Mouse (Mus musculus) limb, embryonic 15.5 days (tissue): ENCODE data around the gene Srsf6. TPM values are rescaled to one million over a fixed set of nuclear protein-coding genes. Genes with fewer than 3 reads are reported as not detected.
A peak's percentile ranks its signal among the peaks of the same experiment; 100 is the strongest.
"Not testable (repeated sequence)": the region's sequence is repeated elsewhere in the genome, so short reads cannot be mapped to it uniquely, and the experiment has no call there.

ENCODE experiments used
- ATAC-seq: fragments of 200-750 bp; cut with Nextera tagmentation; 2 replicates; pipeline ENCODE4 v1.8.0; 2017; ENCODE audit warnings: low read depth, moderate TSS enrichment; ENCODE audit not compliant: insufficient number of reproducible peaks, low FRiP score, low TSS enrichment
- H3K27ac ChIP-seq: fragments of 300-500 bp; sonication (generic); 2 replicates; pipeline ENCODE4 v1.5.1; 2015; ENCODE audit warnings: moderate library complexity, mild to moderate bottlenecking, inconsistent platforms
- H3K27me3 ChIP-seq: fragments of 300-500 bp; sonication (generic); 2 replicates; pipeline ENCODE4 v1.6.1; 2015; ENCODE audit warnings: inconsistent platforms
- H3K36me3 ChIP-seq: fragments of 300-500 bp; sonication (generic); 2 replicates; pipeline ENCODE4 v1.6.1; 2015; ENCODE audit warnings: inconsistent platforms
- H3K4me1 ChIP-seq: fragments of 300-500 bp; sonication (generic); 2 replicates; pipeline ENCODE4 v1.6.1; 2015; ENCODE audit warnings: inconsistent platforms
- H3K4me2 ChIP-seq: fragments of 300-500 bp; sonication (generic); 2 replicates; pipeline ENCODE4 v1.6.1; 2015; ENCODE audit warnings: mild to moderate bottlenecking, inconsistent platforms
- H3K4me3 ChIP-seq: fragments of 300-500 bp; sonication (generic); 2 replicates; pipeline ENCODE4 v1.5.1; 2015; ENCODE audit warnings: mild to moderate bottlenecking, inconsistent platforms
- H3K9ac ChIP-seq: fragments of 300-500 bp; sonication (generic); 2 replicates; pipeline ENCODE4 v1.6.1; 2015; ENCODE audit warnings: inconsistent platforms
- H3K9me3 ChIP-seq: fragments of 300-500 bp; sonication (generic); 2 replicates; pipeline ENCODE4 v1.6.1; 2016; ENCODE audit warnings: inconsistent platforms
- WGBS: fragments of 180-500 bp; shearing (Covaris S2); methylation state at CpG from one replicate; pipeline ENCODE4 v1.1.7; 2015; 5-methylcytosine and 5-hydroxymethylcytosine counted together
- polyA plus RNA-seq: library from polyadenylated mRNA; unstranded; fragments of >200 nt; fragmentation: Nextera tagmentation; extraction: Ambion mirVana; gene quantifications from 2 replicates; pipeline ENCODE4 v1.2.1, GENCODE M21; 2015

The Srsf6 gene
- 179 and 186 TPM in 2 replicates for polyA plus RNA-seq

DNA sequence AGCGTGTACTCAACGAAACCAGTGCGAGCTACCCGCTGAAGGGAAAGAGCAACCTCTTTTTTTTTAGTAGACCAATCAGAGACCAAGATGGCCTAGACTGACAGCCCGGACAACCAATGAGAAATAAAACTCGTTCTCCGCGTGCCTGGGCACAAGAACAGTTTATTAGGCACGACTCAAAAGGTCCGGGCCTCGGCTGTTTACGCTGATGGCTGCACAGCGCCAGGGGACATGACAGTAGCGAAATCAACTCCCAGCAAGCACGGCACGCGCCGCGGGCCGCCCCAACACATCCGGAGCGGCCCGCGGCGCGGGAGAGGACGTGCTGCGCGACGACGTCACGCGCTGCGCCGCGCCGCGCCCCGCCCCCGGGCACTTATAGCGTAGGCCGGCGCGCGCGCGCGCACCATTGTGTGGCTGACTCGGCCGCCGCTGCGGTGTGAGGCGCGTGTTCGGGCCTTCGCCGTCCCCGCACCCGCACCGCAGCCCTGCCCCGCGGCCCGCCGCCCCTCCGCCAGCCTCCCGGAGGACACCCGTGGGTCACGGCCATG lies at the start of gene Srsf6:
Gene Srsf6 (plus strand): TSS at position 406 of the 551 bp plus-strand sequence.
- Histone ChIP-seq H3K36me3 (peaks cover 27% of the 10 kb centered on the region), H3K27ac (peak within 1 kb of the TSS; percentile 98), H3K4me3 (peak within 1 kb of the TSS; percentile 94), H3K27me3 (no peaks in the 10 kb centered on the region), H3K9me3 (no peaks in the 10 kb centered on the region), H3K9ac (peak within 1 kb of the TSS; percentile 100), H3K4me1 (peaks cover 12% of the 10 kb centered on the region), H3K4me2 (peak within 1 kb of the TSS; percentile 68)
- peak; percentile 92 for ATAC-seq
- under 1% methylated on average over 65 of the region's 68 CpGs for WGBS

DNA sequence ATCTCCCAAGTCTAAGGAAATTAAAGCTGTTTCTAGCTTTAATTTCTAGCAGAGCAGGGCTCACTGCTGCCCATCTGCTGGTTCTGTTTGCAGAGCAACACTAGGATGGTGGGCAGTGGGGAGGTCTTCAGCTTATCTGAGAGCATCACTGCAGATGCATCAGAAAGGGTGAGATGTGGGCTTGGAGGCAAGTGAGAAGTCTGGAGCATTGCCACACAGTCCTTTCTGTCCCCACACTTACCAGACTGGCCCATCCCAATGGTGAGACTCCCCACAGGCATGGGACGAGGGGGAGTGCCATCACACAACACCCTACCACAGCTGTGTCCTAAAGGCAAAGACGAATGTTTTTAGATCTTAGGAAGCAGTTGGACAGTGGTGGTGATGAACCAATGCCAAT lies 47.2 kb upstream of the Srsf6 start:
- Histone ChIP-seq H3K27ac (no peak overlapping the region), H3K4me2 (no peak overlapping the region), H3K9me3 (no peaks in the 10 kb centered on the region), H3K27me3 (no peaks in the 10 kb centered on the region), H3K4me3 (no peak overlapping the region), H3K9ac (no peak overlapping the region), H3K4me1 (no peaks in the 10 kb centered on the region), H3K36me3 (no peaks in the 10 kb centered on the region)
- ATAC-seq, result no peak
- 59% methylated on average over 2 of the region's 2 CpGs for WGBS

DNA sequence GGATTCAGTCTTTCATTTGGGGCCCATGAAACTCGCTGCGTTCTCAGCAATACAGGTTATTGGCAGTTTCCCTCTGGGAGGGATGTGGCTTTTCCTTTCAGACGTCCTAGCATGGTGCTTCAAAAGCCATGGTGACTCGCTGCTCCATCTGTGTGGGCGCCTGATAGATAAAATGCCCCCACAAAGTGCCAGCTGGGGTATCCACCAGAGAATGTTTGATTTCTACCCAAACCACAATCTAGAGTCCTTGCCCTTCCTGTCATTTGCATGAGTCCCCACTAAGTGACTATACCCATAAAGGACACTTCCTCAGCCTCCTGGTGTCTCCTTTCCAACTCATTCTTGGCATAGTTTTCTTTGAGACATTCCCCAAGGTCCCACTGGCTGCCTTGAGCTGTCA lies 44.2 kb upstream of the Srsf6 start:
- Histone ChIP-seq H3K27me3 (no peaks in the 10 kb centered on the region), H3K4me2 (no peak overlapping the region), H3K4me3 (no peak overlapping the region), H3K36me3 (no peaks in the 10 kb centered on the region), H3K27ac (no peak overlapping the region), H3K9me3 (no peaks in the 10 kb centered on the region), H3K4me1 (no peaks in the 10 kb centered on the region), H3K9ac (no peak overlapping the region)
- WGBS, result 65% methylated on average over 5 of the region's 5 CpGs
- ATAC-seq, result no peak

DNA sequence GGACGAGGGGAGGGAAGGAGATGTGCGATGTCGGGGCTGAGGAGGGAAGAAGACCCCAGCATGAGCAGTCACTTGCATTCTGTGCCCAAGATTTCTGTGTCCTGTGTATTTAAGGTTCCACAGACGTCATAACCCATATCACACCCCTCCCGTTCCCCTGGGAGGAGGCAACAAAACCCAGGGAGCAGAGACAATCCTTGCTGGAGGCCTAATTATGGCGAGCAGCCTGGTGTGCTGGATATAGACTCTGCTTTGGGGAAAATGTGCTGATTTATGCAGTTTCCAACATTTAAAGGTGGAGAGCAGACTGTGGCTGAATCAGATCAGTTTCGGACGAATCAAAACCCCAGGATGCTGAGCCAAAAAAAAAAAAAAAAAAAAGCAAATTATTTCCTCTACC lies 42.7 kb upstream of the Srsf6 start:
- no peaks in the 10 kb centered on the region for H3K4me1 ChIP-seq
- no peaks in the 10 kb centered on the region for H3K27me3 ChIP-seq
- H3K4me3 ChIP-seq, result no peak overlapping the region
- no peak overlapping the region for H3K9ac ChIP-seq
- ATAC-seq, result no peak
- WGBS, result 70% methylated on average over 8 of the region's 8 CpGs
- H3K36me3 ChIP-seq, result no peaks in the 10 kb centered on the region
- no peaks in the 10 kb centered on the region for H3K9me3 ChIP-seq
- H3K4me2 ChIP-seq, result no peak overlapping the region
- no peak overlapping the region for H3K27ac ChIP-seq

DNA sequence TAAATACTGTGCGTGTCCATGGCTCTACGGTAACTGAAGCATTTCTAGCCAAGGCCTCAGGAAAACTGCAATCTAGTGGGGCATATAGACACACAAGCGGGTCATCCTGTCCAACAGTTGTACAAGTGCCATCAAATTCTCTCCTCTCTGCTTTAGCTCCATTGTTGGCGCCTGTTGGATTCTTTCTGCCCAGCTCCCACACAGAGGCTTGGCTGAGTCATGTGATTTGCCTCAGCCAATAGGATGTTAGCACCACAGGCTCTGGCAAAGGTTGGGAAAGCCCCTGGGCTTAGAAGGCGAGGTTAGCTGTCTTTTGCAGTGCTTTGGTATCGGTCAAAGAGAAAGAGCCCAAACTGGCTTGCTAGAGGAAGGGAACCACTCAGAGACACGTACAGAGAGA lies 42.1 kb upstream of the Srsf6 start:
- Histone ChIP-seq H3K4me2 (no peak overlapping the region), H3K9me3 (no peaks in the 10 kb centered on the region), H3K27me3 (no peaks in the 10 kb centered on the region), H3K4me3 (no peak overlapping the region), H3K27ac (no peak overlapping the region), H3K9ac (no peak overlapping the region), H3K4me1 (no peaks in the 10 kb centered on the region), H3K36me3 (no peaks in the 10 kb centered on the region)
- no peak for ATAC-seq
- WGBS, result 71% methylated on average over 7 of the region's 7 CpGs

DNA sequence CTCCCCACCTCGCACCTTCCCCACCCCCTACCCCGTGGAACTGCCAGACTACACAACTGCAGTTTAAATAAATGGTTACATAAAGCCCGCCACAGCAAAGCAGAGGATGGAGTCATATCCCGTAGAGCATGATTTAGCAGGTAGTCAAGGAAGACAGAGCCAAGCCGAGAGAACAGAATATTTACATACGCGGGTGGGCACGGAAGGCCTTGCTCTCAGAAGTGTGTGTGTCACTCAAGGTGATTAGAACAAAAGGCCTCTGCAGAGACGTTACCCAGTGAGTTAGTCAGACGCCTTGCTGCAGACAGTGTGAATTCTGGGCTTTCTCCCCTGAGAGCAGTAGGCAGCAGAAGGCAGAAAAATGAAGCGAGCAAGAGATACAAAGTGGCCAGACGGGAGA lies 41.6 kb upstream of the Srsf6 start:
- Histone ChIP-seq H3K4me3 (no peak overlapping the region), H3K36me3 (no peaks in the 10 kb centered on the region), H3K4me1 (no peaks in the 10 kb centered on the region), H3K4me2 (no peak overlapping the region), H3K9me3 (no peaks in the 10 kb centered on the region), H3K9ac (no peak overlapping the region), H3K27me3 (no peaks in the 10 kb centered on the region), H3K27ac (no peak overlapping the region)
- WGBS, result 83% methylated on average over 12 of the region's 12 CpGs
- ATAC-seq, result no peak

DNA sequence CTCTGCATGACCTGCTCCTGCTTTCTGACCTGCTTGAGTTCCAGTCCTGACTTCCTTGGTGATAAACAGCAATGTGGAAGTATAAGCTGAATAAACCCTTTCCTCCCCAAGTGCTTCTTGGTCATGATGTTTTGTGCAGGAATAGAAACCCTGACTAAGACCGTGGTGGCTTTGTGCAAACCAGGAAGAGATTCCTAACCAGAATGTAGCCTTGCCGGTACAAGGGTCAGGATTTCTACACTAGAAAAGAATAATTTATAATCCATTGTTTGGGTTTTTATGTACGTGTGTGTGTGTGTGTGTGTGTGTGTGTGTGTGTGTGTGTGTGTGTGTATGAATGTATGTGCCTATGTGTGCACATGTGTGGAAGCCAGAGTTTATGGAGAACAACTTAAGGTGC lies 38.3 kb upstream of the Srsf6 start:
- H3K9ac ChIP-seq, H3K27ac ChIP-seq, H3K4me3 ChIP-seq, H3K36me3 ChIP-seq, H3K4me1 ChIP-seq, ATAC-seq, H3K27me3 ChIP-seq, H3K9me3 ChIP-seq, H3K4me2 ChIP-seq: not testable (repeated sequence)
- 87% methylated on average over 3 of the region's 3 CpGs for WGBS

DNA sequence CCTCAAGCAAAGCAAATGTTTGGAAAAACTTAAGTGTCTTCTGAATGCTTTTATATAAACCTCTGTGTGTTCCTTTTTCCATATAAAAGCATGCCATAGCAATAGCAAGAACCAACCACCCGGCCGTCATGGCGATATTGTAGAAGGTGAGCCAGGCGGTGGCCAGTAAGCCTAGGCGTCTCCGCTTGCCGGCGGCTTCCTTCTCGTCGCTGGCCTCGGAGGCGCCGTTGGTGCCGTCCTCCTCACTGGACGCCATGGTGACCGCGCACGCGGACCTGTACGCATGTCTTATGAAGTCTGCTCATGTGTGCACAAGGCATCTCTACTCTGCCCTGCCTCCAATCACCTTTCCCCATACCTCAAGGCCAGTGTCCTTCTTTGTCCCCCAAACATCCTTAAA lies 32.1 kb upstream of the Srsf6 start:
- not testable (repeated sequence) for H3K4me3 ChIP-seq, H3K9me3 ChIP-seq, ATAC-seq, H3K4me2 ChIP-seq, H3K9ac ChIP-seq, H3K27ac ChIP-seq, H3K36me3 ChIP-seq, H3K27me3 ChIP-seq, H3K4me1 ChIP-seq
- 92% methylated on average over 20 of the region's 20 CpGs for WGBS

DNA sequence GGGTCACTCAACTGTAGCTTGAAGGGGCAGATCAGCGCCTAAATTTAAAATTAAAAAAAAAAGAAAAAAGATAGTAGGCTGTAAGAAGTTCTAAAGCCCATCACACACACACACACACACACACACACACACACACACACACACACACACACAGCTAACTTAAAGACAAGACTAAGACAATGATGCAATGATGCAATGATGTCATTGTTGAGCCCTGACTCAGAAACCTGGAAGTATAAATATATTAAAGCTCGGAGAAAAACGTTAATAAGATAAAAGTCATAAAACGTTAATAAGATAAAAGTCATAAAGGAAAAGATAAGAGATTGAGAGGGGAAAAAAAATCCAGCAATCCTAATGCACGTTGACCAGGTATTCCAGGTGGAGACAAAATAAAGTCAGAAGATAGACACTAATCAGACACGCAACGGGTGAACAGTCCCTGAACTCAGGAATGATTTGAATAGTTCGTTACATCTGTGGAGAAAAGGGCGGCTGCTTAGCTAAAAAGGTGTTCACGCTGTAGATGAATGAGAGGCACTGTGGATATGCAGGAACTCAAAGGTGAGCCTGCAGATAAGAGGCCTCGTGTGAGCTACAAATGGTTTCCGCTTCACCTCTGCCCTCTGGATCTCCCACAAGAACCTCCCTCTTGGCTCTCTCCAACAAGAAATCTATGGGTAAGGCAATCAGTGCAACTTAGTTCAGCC lies 31.3 kb upstream of the Srsf6 start:
- H3K27ac ChIP-seq, result no peak overlapping the region
- H3K36me3 ChIP-seq, result no peaks in the 10 kb centered on the region
- ATAC-seq, result no peak
- H3K27me3 ChIP-seq, result no peaks in the 10 kb centered on the region
- H3K9me3 ChIP-seq, result no peaks in the 10 kb centered on the region
- H3K4me2 ChIP-seq, result no peak overlapping the region
- 0 out of 2 replicates have a peak, but pooled peaks cover 3% of the 10 kb centered on the region for H3K4me1 ChIP-seq
- H3K9ac ChIP-seq, result no peak overlapping the region
- WGBS, result 71% methylated on average over 12 of the region's 12 CpGs
- no peak overlapping the region for H3K4me3 ChIP-seq

DNA sequence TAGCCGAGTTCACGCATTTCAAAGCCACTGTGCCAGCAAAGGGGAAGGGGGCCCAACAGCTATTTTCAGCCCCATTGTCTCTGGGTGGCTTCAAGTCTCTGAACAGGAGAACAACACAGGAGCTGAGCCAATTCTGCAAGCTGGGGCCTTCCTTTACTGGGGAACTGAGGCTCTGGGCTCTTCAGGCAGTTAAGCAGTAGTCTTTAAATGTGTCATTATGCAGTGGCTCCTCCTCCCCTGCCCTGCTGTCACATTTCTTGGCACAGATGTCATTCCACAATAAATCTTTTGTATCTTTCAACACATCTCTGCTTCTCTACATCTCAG lies 30.8 kb upstream of the Srsf6 start:
- H3K27me3 ChIP-seq, result no peaks in the 10 kb centered on the region
- ATAC-seq, result no peak
- 35% methylated on average over 2 of the region's 2 CpGs for WGBS
- no peak overlapping the region for H3K9ac ChIP-seq
- no peaks in the 10 kb centered on the region for H3K36me3 ChIP-seq
- H3K4me1 ChIP-seq, result 0 out of 2 replicates have a peak, but pooled peaks cover 3% of the 10 kb centered on the region
- H3K9me3 ChIP-seq, result no peaks in the 10 kb centered on the region
- H3K27ac ChIP-seq, result no peak overlapping the region
- H3K4me3 ChIP-seq, result no peak overlapping the region
- no peak overlapping the region for H3K4me2 ChIP-seq

DNA sequence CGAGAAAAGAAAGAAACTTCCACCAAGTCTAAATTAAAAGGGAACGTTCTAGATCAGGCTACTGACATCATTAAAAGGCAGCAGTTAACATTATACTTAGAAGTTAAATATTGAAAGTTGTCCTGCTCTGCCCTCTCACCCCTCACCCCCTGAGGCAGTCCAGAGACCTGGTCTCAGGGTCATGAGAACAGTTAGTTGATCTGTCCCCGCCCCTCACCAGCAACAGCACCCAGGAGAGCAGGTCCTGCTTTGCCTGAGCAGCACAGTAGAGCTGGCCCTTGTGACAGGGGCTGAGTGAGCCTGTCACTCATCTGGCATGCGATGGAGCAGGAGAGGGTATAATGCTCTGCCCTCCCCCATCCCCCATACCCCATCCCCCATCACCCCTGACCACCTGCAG lies 25.4 kb upstream of the Srsf6 start:
- Histone ChIP-seq H3K27me3 (no peaks in the 10 kb centered on the region), H3K4me1 (no peaks in the 10 kb centered on the region), H3K4me3 (no peak overlapping the region), H3K4me2 (no peak overlapping the region), H3K36me3 (no peaks in the 10 kb centered on the region), H3K27ac (no peak overlapping the region), H3K9ac (no peak overlapping the region), H3K9me3 (no peaks in the 10 kb centered on the region)
- ATAC-seq, result no peak
- 72% methylated on average over 4 of the region's 4 CpGs for WGBS

DNA sequence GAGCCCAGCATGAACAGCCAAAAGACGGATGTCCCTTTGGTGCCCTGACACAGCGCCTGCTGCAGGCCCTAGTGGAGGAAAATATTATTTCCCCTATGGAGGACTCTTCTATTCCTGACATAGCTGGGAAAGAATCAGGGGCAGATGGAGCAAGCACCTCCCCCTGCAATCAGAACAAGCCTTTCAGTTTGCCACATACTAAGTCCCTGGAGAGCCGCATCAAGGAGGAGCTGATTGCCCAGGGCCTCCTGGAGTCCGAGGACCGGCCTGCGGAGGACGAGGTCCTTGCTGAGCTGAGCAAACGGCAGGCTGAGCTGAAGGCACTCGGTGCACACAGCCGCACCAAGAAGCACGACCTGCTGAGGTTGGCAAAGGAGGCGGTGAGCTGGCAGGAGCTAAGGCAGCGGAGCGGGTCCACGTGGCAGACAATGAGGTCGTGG lies 23.3 kb upstream of the Srsf6 start:
- WGBS, result 42% methylated on average over 16 of the region's 16 CpGs
- no peaks in the 10 kb centered on the region for H3K4me1 ChIP-seq
- H3K9me3 ChIP-seq, result no peaks in the 10 kb centered on the region
- no peak for ATAC-seq
- no peak overlapping the region for H3K9ac ChIP-seq
- no peak overlapping the region for H3K4me2 ChIP-seq
- H3K27ac ChIP-seq, result no peak overlapping the region
- H3K4me3 ChIP-seq, result no peak overlapping the region
- no peaks in the 10 kb centered on the region for H3K27me3 ChIP-seq
- no peaks in the 10 kb centered on the region for H3K36me3 ChIP-seq

DNA sequence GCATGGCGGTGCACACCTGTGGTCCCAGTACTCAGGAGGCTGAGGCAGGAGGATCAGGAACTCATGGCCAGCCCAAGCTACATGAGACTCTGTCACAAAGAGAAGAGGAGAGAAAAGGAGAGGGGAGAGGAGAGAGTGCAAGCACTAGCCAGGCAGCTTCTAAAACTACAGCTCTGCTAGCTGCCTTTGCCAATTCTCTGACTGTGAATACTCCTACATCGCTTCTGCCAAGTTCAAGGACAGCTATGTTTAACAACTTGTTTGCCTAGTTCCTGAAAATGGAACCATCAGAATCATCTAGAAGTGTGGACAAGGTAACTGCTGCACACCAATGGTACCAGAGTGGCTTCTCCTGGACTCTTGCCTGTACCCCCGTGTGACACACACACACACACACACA lies 17.3 kb upstream of the Srsf6 start:
- H3K4me2 ChIP-seq, result no peak overlapping the region
- H3K9me3 ChIP-seq, result no peaks in the 10 kb centered on the region
- no peaks in the 10 kb centered on the region for H3K4me1 ChIP-seq
- H3K9ac ChIP-seq, result no peak overlapping the region
- WGBS, result 75% methylated on average over 3 of the region's 3 CpGs
- no peak overlapping the region for H3K4me3 ChIP-seq
- H3K27me3 ChIP-seq, result no peaks in the 10 kb centered on the region
- no peak overlapping the region for H3K27ac ChIP-seq
- no peaks in the 10 kb centered on the region for H3K36me3 ChIP-seq
- no peak for ATAC-seq
